Mouse (Mus musculus): ENCODE results near the gene Qtrt2.

Qtrt2 gene

DNA sequence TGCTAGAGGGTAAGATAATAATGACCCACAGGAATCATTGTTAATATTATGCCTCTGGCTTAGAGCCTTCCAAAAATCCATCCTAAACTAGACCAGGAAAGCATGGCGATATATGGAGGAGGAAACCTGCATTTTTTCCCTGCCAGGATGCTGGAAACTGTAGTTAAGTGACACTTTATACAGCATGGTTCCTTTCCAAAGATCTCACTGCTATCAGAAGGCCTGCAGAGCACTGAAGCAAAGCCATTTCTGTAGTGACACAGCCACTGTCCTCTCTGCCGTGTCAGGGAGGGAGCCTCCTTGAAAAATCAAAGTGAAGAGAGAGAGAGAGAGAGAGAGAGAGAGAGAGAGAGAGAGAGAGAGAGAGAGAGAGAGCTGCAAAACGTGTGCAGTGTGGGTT, 4.0 kb downstream of the Qtrt2 start:
- no peak for DNase-seq

DNA sequence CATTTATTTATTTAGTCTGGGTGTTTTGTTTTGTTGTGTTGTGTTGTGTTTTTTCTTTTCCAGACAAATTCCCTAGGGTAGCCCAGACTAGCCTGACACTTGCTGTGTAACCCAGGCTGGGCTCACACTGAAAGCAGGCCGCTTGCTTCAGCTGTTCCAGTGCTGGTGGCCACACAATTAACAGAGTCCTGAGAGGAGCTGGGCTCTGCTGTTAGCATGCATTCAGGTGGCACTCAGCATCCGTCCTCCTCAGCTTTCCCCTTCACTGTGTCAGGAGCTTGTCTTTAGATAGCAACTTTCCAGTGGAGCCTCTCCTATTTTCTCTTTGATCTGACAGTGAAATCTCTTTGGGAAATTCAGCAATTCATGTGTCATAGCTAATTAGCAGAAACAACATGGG, 4.6 kb downstream of the Qtrt2 start:
- DNase-seq = no peak

DNA sequence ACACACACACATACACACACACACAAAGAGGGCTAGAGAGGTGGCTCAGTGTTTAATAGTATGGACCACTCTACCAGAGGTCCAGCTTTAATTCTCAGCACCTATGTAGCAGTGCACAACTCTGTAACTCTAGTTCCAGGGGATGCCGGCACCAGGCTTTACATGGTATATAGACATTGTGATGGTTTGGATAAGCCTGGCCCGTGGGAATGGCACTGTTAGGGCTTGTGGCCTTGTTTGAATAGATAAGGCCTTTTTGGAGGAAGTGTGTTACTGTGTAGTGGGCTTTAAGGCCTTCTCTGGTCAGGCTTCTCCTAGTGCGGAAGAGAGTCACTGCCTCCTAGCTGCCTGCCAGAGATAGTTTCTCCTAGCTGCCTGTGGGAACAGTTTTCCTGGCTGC, 7.7 kb downstream of the Qtrt2 start:
- DNase-seq = no peak

DNA sequence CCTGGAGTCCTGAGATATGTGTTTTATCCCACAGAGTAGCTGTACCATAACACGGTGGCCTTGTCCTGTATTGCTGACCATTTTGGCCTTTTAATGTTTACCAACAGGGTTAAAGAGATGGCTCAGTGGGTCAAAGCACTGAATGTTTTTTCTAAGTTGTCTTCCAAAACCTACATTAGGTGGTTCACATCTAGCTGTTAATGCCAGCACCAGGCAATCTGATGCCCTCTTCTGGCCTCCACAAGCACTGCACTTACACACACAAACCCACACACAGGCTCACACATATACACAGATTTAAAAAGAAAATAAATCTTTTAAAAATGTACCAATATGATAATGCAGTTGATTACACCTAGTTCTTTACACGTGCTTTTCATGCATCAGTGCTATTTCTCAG, 17.7 kb downstream of the Qtrt2 start:
- DNase-seq = peak in 1 of 2 experiments; percentile 26

DNA sequence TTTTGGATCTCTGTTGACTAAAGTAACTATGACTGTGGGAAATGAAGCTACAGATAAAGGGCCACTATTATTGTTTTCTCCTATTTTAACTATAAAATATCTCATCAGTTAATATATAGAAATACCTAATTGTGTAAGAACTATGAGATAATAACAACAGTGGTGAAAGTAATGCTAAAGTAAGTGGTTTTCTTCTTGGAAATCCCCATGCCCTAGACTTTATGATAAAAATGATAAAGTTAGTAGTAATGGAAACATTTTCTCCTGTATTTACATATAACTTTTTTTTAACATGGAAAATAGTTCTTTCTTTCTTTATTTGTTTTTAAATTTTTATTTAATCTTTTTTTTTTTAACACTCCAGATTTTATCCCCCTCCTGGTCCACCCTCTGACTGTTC, 26.0 kb downstream of the Qtrt2 start:
- DNase-seq = no peak

DNA sequence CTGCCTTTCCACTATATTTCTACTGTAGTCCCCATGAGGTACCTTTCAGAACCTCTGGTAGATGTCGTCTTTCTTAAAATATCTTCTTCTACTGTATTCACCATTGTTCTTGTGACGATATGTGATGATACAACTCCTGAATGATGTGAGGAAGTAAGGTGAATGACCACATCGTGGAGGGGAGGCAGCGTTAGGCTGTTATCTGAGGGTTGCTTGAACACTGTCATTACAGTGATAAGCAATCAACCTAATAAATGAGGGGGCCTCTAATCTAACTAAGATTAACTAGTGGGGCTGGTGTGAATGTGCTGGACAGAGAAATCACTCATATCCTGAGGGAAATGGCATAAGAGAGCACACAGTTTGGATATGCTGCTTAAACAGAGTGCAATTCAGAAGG, 26.5 kb downstream of the Qtrt2 start:
- DNase-seq = no peak

GRCm38 (mm10) chr16:43894501-43894900, 32.1 kb downstream of the Qtrt2 start:
- DNase-seq = no peak

- no peak for DNase-seq
Observed at GRCm38 (mm10) chr16:43890747-43891336, 35.8 kb downstream of the Qtrt2 start.

DNA sequence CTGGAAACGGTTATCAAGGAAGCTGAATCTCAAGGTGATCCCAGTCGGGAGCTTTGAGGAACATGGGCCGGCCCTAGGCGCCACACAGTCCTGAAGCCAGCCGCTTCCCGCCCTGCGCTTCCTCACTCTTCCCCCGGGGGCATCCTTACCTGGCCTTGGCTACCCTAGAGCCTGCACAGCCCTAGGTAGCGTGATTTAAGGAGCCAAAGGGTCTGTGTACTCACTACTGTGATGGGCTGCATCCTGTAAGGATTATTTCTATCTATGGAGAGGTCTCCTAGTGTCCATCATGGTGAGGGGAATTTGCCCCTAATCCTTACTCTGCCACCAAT, 36.6 kb downstream of the Qtrt2 start:
- DNase-seq = no peak

DNA sequence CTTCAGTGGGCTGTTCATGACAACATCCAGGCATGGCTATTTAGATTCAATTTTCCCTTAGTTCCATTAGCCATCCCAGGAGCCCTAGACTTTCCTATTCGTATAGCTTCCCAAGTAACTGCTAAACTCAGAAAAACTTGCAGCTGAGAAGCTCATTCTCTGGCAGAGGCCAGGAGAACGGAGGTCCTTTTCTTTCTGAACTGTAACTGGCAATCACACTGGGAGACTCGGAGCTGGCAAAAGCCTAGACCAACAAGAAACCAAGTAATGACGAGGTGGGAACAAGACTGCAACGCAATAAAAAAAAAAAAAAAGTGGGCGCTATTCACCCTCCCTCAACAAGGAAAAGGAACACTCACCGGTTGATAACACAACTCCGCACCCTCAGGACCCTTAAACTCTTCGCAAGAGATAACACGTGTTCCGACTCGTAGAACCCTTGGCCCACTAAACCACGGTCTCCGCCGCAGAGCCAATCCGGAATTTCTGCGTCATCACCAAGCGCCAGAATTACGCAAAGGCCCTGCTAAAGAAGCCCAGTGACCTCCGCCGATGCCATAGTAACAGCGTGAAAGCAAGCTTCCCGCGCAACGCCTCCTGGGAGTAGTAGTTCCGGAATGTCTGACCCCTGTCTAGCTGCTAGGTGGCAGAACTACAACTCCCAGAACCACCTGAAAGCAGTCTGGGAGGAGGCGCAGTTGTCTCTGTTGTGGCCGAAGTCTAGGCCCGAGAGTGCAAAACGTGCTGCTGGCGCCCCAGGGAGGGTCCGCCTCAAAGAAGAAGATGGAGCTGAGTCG, 37.2 kb downstream of the Qtrt2 start, which contains the start of gene Ccdc191:
Gene Ccdc191 (plus strand): TSS at position 593 of the 797 bp plus-strand sequence.
- peak; percentile 99 to 100 for DNase-seq

- DNase-seq = no peak
Observed at GRCm38 (mm10) chr16:43882329-43882728, 44.3 kb downstream of the Qtrt2 start.

DNA sequence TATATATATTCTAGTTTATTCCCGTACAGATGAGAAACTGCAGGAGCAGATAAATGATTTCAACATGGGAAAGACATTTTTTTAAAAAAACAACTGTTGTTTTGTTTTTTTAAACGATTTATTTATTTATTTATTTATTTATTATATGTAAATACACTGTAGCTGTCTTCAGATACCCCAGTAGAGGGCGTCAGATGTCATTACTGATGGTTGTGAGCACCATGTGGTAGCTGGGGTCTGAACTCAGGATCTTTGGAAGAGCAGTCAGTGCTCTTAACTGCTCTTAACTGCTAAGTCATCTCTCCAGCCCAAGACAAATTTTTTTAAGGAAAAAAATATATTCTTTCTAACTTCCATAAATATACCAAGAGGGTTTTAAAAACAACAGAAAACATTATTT, 45.0 kb downstream of the Qtrt2 start:
- DNase-seq = no peak

DNA sequence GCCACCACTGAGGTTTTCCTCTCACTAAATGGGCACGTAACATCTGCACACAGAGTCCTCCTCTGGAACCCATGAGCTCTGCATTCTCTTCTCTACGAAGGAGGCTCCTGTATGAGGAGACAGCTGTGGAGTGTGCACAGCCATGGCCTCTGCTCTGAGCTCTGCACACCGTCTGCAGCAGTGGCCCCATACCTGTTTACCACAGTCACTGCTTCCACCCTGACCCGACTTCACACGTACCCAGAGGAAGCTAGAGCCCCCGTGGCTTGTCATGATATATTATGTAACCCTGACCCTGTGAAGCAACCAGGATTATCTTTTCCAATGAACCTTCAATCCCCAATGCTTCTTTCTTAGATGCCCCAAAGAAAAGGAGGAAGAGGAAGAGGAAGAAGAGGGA, 46.8 kb downstream of the Qtrt2 start:
- no peak for DNase-seq

- peak in 1 of 2 experiments; percentile 10 for DNase-seq
Observed at GRCm38 (mm10) chr16:43871419-43871818, 55.2 kb downstream of the Qtrt2 start.

DNA sequence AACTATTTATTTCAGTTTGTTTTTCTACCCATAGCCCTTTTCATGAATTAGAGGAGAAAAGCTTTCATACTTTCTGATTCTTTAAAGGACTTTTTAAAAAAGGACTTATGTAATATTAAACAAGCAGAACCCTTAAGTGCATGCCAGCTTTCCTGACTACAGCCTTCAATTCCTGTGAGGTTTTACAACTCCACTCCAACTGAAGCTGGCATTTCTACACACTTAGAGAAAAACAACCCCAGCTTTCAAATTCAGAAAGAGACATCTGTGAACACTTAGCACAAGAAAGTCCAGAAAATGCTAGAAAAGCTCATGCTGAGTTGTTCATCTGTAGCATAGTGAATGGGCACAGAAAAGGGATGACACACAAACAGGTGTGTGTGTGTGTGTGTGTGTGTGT, 56.8 kb downstream of the Qtrt2 start:
- no peak for DNase-seq

GRCm38 (mm10) chr16:43860624-43861023, 66.0 kb downstream of the Qtrt2 start:
- DNase-seq = no peak

GRCm38 (mm10) chr16:43858941-43859476, 67.6 kb downstream of the Qtrt2 start:
- no peak for DNase-seq

DNA sequence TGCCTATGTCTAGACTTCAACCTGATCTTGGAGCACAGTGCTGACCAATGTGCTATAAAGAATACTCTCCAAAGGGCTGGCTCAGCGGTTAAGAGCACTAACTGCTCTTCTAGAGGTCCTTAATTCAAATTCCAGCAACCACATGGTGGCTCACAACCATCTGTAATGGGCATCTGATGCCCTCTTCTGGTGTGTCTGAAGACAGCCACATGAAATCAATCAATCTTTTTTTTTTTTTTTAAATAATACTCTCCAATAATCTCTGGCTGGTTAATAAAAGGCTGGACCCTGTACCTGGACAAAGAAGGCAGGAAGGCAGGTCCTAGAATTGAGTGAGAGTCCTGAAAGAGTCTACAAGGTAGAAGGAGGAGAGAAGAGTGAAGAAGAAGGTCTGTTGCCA, 76.8 kb downstream of the Qtrt2 start:
- DNase-seq = no peak

DNA sequence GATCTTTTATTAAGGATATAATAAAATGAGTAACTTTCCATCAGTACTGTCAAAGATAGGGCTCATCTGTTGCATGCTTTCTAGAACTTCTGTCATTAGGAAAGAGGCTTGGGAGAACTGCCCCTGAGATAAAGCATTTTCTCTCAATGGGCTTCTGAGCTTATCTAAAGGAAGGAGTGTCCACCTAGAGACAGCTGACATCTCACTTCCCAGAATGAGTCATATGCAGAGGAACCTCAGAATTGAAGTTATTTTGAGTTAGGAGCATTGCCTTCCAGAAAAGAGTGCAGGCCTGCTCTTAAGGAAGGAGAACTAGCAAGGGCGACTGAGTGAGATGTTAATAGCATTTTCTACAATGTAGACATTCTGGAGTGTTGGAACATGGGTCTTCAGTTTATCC, 85.4 kb downstream of the Qtrt2 start:
- no peak for DNase-seq

DNA sequence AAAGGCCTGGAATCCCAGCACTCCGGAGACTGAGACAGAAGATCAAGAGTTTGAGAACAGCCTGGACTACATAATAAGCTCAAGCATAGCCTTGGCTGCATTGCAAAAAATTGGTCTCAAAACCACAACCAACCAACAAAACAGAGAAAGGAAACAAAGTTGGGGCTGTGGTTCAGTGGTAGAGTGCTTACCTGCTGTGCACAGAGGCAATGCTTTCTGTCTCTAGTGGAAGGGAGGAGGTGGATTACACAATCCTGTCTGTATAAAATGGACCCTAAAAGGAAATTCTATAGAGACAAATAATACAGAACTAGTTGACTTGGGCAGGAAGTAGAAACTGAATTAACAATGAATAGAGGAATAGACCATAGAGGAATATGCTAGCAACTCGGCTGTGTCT, 94.7 kb downstream of the Qtrt2 start:
- DNase-seq = no peak

- no peak for DNase-seq
Observed at GRCm38 (mm10) chr16:43827492-43827891, 99.1 kb downstream of the Qtrt2 start.

DNA sequence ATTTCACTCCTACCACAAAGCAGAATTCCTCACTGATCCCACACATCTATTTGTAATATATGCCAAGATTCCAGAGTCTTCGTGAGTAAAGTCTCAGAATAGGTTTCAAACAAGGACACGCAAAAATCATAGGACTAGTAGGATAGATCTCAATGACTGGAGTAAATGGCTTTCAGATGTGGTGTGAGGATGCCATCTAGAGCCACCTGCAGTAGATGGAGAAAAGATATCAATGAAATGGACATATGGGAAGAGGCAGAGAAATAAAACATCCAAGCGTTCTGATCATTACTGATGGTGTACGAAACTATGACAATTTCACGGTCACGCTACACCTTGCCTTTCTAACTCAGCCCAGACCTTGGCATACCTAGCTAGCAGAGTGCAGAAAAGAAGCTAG, 108.2 kb downstream of the Qtrt2 start:
- no peak for DNase-seq

- DNase-seq = no peak
Observed at GRCm38 (mm10) chr16:43816321-43816720, 110.3 kb downstream of the Qtrt2 start.

DNA sequence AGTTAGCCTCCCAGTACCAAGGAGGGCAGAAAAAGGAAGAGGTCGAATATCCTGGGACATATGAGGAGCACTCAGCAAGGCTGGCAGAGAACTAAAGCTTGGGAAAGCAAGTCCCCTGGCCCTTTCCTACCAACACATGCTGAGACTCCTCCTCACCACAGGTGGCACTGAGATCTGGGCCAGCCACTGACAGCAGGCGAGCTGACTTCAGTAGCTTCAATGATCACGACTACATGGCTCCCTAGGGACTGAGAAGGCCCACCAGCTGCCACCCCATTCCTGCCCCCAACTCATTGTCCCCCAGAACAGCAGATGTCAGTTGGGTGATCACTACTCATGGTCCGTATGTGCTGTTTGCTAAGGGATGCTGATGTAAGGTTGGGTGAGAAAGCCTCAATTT, 112.0 kb downstream of the Qtrt2 start:
- DNase-seq = no peak
